Mouse (Mus musculus): ENCODE measurements around the gene Chrm2.

DNA sequence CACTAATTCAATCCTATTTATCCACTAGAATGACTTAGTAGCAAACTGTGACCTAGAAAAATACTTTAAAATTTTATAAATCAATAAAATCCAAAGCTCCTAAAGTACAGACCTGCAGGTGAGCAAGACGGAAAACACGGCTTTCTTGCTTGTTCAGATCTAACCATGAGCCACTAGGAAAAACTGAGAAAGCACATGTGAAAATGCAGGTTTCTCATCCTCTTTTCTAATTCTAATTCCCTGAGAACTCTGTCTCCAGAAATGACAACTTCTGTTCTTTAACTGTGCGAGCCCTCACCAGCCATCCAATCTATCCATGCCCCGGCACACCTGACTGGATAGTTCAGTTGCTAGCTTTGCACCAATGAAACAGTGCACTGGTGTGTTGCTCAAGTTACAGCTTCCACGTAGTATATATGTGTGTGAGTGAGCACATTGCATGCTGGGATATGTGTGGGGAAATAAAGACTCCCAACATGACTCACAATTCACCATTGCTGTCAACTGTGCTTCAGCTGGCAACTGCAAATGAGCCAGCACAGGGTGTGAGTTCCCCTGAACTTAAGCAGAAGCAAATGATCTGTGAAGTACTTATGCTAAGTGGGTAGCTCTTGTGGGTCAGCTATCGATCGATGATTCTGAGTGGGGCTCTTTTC lies 119.3 kb downstream of the Chrm2 start:
- TF ChIP-seq CTCF (IDR thresholded peaks at IDR 0.05; ENCODE audit: extremely low read depth, insufficient read length, insufficient replicate concordance, low read depth, low read length), result no peak
- TF ChIP-seq POLR2A (IDR thresholded peaks at IDR 0.05; ENCODE audit: low read depth, low read length), result no peak
